ENCODE assay signal across 22 mouse cellular contexts in the genomic region with DNA sequence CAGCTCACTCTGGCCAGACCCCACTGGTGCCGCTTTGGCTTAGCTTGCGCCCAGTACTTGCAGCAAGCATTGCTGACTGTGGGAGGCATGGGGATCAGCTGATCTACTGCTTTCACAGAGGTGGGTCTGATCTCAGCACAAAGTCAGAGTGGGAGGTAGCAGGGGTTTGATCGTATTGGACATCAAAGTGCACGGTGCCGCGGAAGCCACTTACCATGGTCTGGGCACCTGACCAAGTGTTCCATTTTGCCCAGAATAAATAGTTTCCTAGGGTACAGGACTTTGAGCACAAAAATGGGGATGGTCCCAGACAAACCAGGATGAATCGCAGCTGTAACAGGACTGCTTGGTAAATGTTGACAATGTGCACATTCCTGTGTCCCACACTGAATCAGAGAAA. TPM values are rescaled to one million over a fixed set of nuclear protein-coding genes. Genes with fewer than 3 reads are reported as not detected.
DNase-seq lines count a peak whose midpoint lies in the region; ATAC-seq and TF ChIP-seq lines count a peak whose summit lies in the region.
"Had no signal": no experiment of that assay in that cellular context is flagged by ENCODE, and none has a peak within 500 bp of the region (broad histone marks: within the 10 kb centered on the region; RNA-seq: fewer than 3 reads in every experiment).

No protein-coding gene starts in this region.

- TF ChIP-seq EP300 in stomach, postnatal 0 days (optimal IDR thresholded peaks at IDR 0.05), result no peak

- DNase-seq in forebrain, postnatal 0 days, result peak; percentile 32
- peak; percentile 45 to 50 for DNase-seq in left cerebral cortex, postnatal 10 days (ENCODE audit: extremely low spot score in 1 of 2, low spot score in 2 of 2)
- no peak for DNase-seq in left cerebral cortex, adult 2 months (ENCODE audit: extremely low spot score in 1 of 2, low spot score in 2 of 2)
- peak; percentile 57 for DNase-seq in midbrain, postnatal 0 days (ENCODE audit: low spot score)
- no peak for DNase-seq in midbrain, embryonic 11.5 days (ENCODE audit: low spot score, missing footprints)
- no peak for DNase-seq in stomach, postnatal 0 days (ENCODE audit: low spot score)
- no peak for DNase-seq in retina, postnatal 1 day
- DNase-seq: adrenal gland, postnatal 10 days; cerebellum, adult 9-11 months; gastrocnemius, postnatal 36 days; kidney, adult 11 months; lung, adult 18-20 months; lung, postnatal 14 days; thymus, postnatal 25 days had no signal

- ATAC-seq in forebrain, postnatal 0 days, result peak; percentile 78
- no peak for ATAC-seq in forebrain, embryonic 13.5 days
- ATAC-seq in midbrain, postnatal 0 days (ENCODE audit: low FRiP score), result peak; percentile 57; the same call in 1 of the 2 replicates
- ATAC-seq in midbrain, embryonic 11.5 days (ENCODE audit: low FRiP score), result no peak
- ATAC-seq in stomach, postnatal 0 days (ENCODE audit: low FRiP score, low TSS enrichment), result 0 out of 2 replicates have a peak, but pooled peaks have one; percentile 27
- ATAC-seq: activated CD4-positive, CD25-positive, alpha-beta regulatory T cell, adult 4 months; CD4-positive, CD25-positive, alpha-beta regulatory T cell, adult 4 months; forebrain, embryonic 16.5 days had no signal

- no peak overlapping the region for H3K9ac ChIP-seq in forebrain, postnatal 0 days
- no peak overlapping the region for H3K9ac ChIP-seq in forebrain, embryonic 13.5 days
- no peak overlapping the region for H3K9ac ChIP-seq in midbrain, postnatal 0 days (replicated peaks; ENCODE audit: low read length, poor library complexity, severe bottlenecking)
- H3K9ac ChIP-seq in midbrain, embryonic 11.5 days (ENCODE audit: low read length), result no peak overlapping the region
- no peak overlapping the region for H3K9ac ChIP-seq in stomach, postnatal 0 days (ENCODE audit: low read length)
- H3K9ac ChIP-seq: embryonic facial prominence, embryonic 12.5 days; neural tube, embryonic 12.5 days; stomach, embryonic 15.5 days had no signal

- H3K27me3 ChIP-seq in forebrain, postnatal 0 days (ENCODE audit: insufficient read depth, low read length), result no peaks in the 10 kb centered on the region
- no peaks in the 10 kb centered on the region for H3K27me3 ChIP-seq in forebrain, embryonic 13.5 days
- no peaks in the 10 kb centered on the region for H3K27me3 ChIP-seq in midbrain, postnatal 0 days (ENCODE audit: insufficient read depth, low read length)
- H3K27me3 ChIP-seq in midbrain, embryonic 11.5 days (ENCODE audit: control insufficient read depth, insufficient read depth, low read length), result no peaks in the 10 kb centered on the region
- H3K27me3 ChIP-seq in stomach, postnatal 0 days (ENCODE audit: control insufficient read depth, insufficient read depth, low read length), result no peaks in the 10 kb centered on the region
- H3K27me3 ChIP-seq: embryonic facial prominence, embryonic 12.5 days; neural tube, embryonic 12.5 days; stomach, embryonic 15.5 days had no signal

- 55% methylated on average over 7 of the region's 7 CpGs for WGBS in forebrain, postnatal 0 days
- 82% methylated on average over 7 of the region's 7 CpGs for WGBS in forebrain, embryonic 13.5 days
- WGBS in midbrain, postnatal 0 days, result 70% methylated on average over 7 of the region's 7 CpGs
- 91% methylated on average over 7 of the region's 7 CpGs for WGBS in midbrain, embryonic 11.5 days
- WGBS in stomach, postnatal 0 days, result 55% methylated on average over 7 of the region's 7 CpGs

- intact Hi-C loops in left cerebral cortex, postnatal 10 days (cut with DNase I), result no loop called here
- intact Hi-C loops in left cerebral cortex, adult 2 months (cut with DNase I), result no loop called here

- no peak overlapping the region for H3K27ac ChIP-seq in forebrain, postnatal 0 days (ENCODE audit: low read depth, low read length)
- H3K27ac ChIP-seq in forebrain, embryonic 13.5 days, result no peak overlapping the region
- H3K27ac ChIP-seq in left cerebral cortex, adult 2 months, result no peak overlapping the region
- H3K27ac ChIP-seq in midbrain, postnatal 0 days (ENCODE audit: low read depth, low read length), result no peak overlapping the region
- H3K27ac ChIP-seq in midbrain, embryonic 11.5 days (ENCODE audit: low read depth, low read length), result no peak overlapping the region
- H3K27ac ChIP-seq in stomach, postnatal 0 days (replicated peaks), result no peak overlapping the region
- H3K27ac ChIP-seq: embryonic facial prominence, embryonic 12.5 days; neural tube, embryonic 12.5 days; stomach, embryonic 15.5 days had no signal

- H3K4me1 ChIP-seq in forebrain, postnatal 0 days (ENCODE audit: insufficient read depth), result no peaks in the 10 kb centered on the region
- H3K4me1 ChIP-seq in forebrain, embryonic 13.5 days, result peaks cover 5% of the 10 kb centered on the region
- no peaks in the 10 kb centered on the region; the same call in 1 of the 2 replicates for H3K4me1 ChIP-seq in midbrain, postnatal 0 days (ENCODE audit: insufficient read depth, low read length)
- no peaks in the 10 kb centered on the region; the same call in 1 of the 2 replicates for H3K4me1 ChIP-seq in midbrain, embryonic 11.5 days (ENCODE audit: control insufficient read depth, insufficient read depth, low read length)
- no peaks in the 10 kb centered on the region for H3K4me1 ChIP-seq in stomach, postnatal 0 days (replicated peaks; ENCODE audit: control insufficient read depth, insufficient read depth)
- H3K4me1 ChIP-seq: neural tube, embryonic 12.5 days had no signal

- TF ChIP-seq CTCF in forebrain, postnatal 0 days (IDR thresholded peaks at IDR 0.05; ENCODE audit: low read depth), result no peak
- TF ChIP-seq CTCF in left cerebral cortex, adult 2 months (IDR thresholded peaks at IDR 0.05), result no peak
- TF ChIP-seq CTCF in midbrain, postnatal 0 days (IDR thresholded peaks at IDR 0.05), result no peak
- no peak for TF ChIP-seq CTCF in stomach, postnatal 0 days (IDR thresholded peaks at IDR 0.05; ENCODE audit: low read depth)

- no peaks in the 10 kb centered on the region for H3K36me3 ChIP-seq in forebrain, postnatal 0 days (ENCODE audit: insufficient read depth)
- H3K36me3 ChIP-seq in forebrain, embryonic 13.5 days (ENCODE audit: poor library complexity, severe bottlenecking), result no peaks in the 10 kb centered on the region
- no peaks in the 10 kb centered on the region for H3K36me3 ChIP-seq in midbrain, postnatal 0 days (ENCODE audit: insufficient read depth, low read length)
- H3K36me3 ChIP-seq in midbrain, embryonic 11.5 days (ENCODE audit: control insufficient read depth, insufficient read depth, low read length), result no peaks in the 10 kb centered on the region
- peaks cover 5% of the 10 kb centered on the region for H3K36me3 ChIP-seq in stomach, postnatal 0 days (ENCODE audit: control insufficient read depth, insufficient read depth, low read length)
- H3K36me3 ChIP-seq: embryonic facial prominence, embryonic 12.5 days; neural tube, embryonic 12.5 days had no signal

- no peak overlapping the region for H3K4me2 ChIP-seq in forebrain, postnatal 0 days (ENCODE audit: low read depth)
- H3K4me2 ChIP-seq in forebrain, embryonic 13.5 days, result no peak overlapping the region
- no peak overlapping the region for H3K4me2 ChIP-seq in midbrain, postnatal 0 days (ENCODE audit: low read depth, low read length, poor library complexity, severe bottlenecking)
- H3K4me2 ChIP-seq in midbrain, embryonic 11.5 days, result no peak overlapping the region
- no peak overlapping the region for H3K4me2 ChIP-seq in stomach, postnatal 0 days (replicated peaks; ENCODE audit: low read depth)
- H3K4me2 ChIP-seq: embryonic facial prominence, embryonic 12.5 days; neural tube, embryonic 12.5 days; stomach, embryonic 15.5 days had no signal

- H3K9me3 ChIP-seq in forebrain, postnatal 0 days (ENCODE audit: low read length), result no peaks in the 10 kb centered on the region
- H3K9me3 ChIP-seq in forebrain, embryonic 13.5 days (replicated peaks), result no peaks in the 10 kb centered on the region
- H3K9me3 ChIP-seq in midbrain, postnatal 0 days (ENCODE audit: low read length), result no peaks in the 10 kb centered on the region
- no peaks in the 10 kb centered on the region for H3K9me3 ChIP-seq in midbrain, embryonic 11.5 days (ENCODE audit: control insufficient read depth, low read length)
- H3K9me3 ChIP-seq in stomach, postnatal 0 days (ENCODE audit: control insufficient read depth, low read length), result no peaks in the 10 kb centered on the region
- H3K9me3 ChIP-seq: embryonic facial prominence, embryonic 12.5 days; neural tube, embryonic 12.5 days; stomach, embryonic 15.5 days had no signal

- no peak overlapping the region for H3K4me3 ChIP-seq in forebrain, postnatal 0 days (ENCODE audit: low read depth, low read length)
- no peak overlapping the region for H3K4me3 ChIP-seq in forebrain, embryonic 13.5 days
- no peak overlapping the region for H3K4me3 ChIP-seq in left cerebral cortex, adult 2 months
- no peak overlapping the region for H3K4me3 ChIP-seq in midbrain, postnatal 0 days (ENCODE audit: low read depth, low read length)
- H3K4me3 ChIP-seq in midbrain, embryonic 11.5 days (ENCODE audit: low read depth, low read length), result no peak overlapping the region
- no peak overlapping the region for H3K4me3 ChIP-seq in stomach, postnatal 0 days (ENCODE audit: low read depth, low read length)
- H3K4me3 ChIP-seq: embryonic facial prominence, embryonic 12.5 days; erythroblast, embryonic 14.5 days; neural tube, embryonic 12.5 days; stomach, embryonic 15.5 days had no signal

RNA-seq across cellular contexts. Expression of gene Hacd2, which starts 41.2 kb away (rescaled TPM):
- 13.5 and 13.9 TPM in 2 replicates for total RNA-seq in forebrain, postnatal 0 days (2014; rRNA removed)
- 46.3 and 50.4 TPM in 2 replicates for polyA plus RNA-seq in forebrain, postnatal 0 days (2015; fragmentation: Nextera tagmentation; extraction: Ambion mirVana)
- 40.8 and 42.2 TPM in 2 replicates for polyA plus RNA-seq in forebrain, embryonic 13.5 days (2015; fragmentation: Nextera tagmentation; extraction: Ambion mirVana)
- 10 to 100 TPM; 26.1 to 41.7 TPM for total RNA-seq in left cerebral cortex, postnatal 10 days (2021)
- 10 to 100 TPM; 25.3 to 30.2 TPM for total RNA-seq in left cerebral cortex, adult 2 months (2021)
- total RNA-seq in midbrain, postnatal 0 days (2014; rRNA removed), result 14.6 and 28.4 TPM in 2 replicates
- polyA plus RNA-seq in midbrain, postnatal 0 days (2015; fragmentation: Nextera tagmentation; extraction: Ambion mirVana), result 48.4 and 49.4 TPM in 2 replicates
- 27.2 and 28.6 TPM in 2 replicates for polyA plus RNA-seq in midbrain, embryonic 11.5 days (2014; fragmentation: Nextera tagmentation; extraction: Ambion mirVana)
- polyA plus RNA-seq in stomach, postnatal 0 days (2015; fragmentation: Nextera tagmentation; extraction: Ambion mirVana), result 99.6 and 107 TPM in 2 replicates

Comparison
In these comparisons a context has a peak if more than half of its experiments do, and no peak if none do; other contexts are left out.
1. ATAC-seq: peak in forebrain, postnatal 0 days (single experiment), midbrain, postnatal 0 days (single experiment) and stomach, postnatal 0 days (single experiment); none in forebrain, embryonic 13.5 days (single experiment) and midbrain, embryonic 11.5 days (single experiment).
2. DNase-seq: peak in forebrain, postnatal 0 days (single experiment), left cerebral cortex, postnatal 10 days (2 of 2) and midbrain, postnatal 0 days (single experiment); none in left cerebral cortex, adult 2 months (0 of 2), midbrain, embryonic 11.5 days (single experiment), stomach, postnatal 0 days (single experiment) and retina, postnatal 1 day (single experiment).